Mouse (Mus musculus): Measurements from ENCODE around the gene Rln1.
A peak's percentile ranks its signal among the peaks of the same experiment; 100 is the strongest.

The Rln1 gene

DNA sequence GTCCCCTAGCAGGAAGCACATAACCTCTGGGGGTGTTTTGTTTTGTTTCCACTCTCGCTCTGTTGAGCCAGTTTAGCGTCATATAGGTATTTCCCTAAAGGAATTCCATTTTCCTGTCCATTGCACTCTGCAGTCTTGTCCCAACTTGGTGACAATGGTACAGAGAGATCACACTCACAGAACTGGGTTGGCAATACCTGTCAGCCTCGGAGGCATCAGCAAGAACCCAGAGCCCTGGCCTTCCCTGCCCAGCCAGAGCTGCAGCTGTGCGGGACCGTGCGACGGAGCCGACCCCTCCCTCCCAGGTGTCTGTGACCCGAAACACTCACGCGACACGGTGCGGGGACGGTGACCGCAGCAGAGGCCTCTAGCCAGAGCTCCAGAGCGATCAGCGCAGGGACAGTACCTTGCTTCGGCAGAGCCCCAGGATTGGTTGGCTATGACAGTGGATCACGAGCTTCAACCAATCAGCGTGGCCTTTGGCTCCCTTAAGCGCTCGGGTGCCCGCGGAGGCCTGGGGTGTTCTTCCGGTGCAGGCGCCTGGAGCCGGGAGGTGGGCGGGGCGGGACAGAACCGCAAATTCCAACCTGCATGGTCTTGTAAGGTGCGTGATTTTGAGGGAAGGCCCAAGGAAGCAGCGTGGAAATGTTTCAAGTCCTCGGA lies 27.1 kb upstream of the Rln1 start:
- peak; percentile 80 for DNase-seq (ENCODE audit: low read depth)

DNA sequence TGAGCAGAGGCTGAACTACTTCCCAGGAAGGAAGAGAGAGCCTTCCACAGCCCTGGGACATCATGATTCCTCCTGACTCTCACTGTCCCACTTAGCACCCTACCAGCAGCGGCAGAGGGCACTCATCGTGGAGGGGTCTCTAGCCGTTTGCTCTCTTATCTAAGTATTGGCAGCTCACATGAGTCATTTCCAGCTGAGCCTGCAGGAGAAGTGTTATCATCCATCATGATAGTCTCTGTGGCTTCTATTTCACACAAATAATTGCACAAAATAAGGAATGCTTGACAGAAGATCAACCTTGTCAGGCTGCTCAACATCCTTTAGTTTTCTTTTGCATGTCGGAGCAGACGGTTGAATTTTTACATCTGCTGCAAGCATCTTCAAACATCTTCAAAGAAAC lies 25.8 kb upstream of the Rln1 start:
- no peak for DNase-seq (ENCODE audit: low read depth)

DNA sequence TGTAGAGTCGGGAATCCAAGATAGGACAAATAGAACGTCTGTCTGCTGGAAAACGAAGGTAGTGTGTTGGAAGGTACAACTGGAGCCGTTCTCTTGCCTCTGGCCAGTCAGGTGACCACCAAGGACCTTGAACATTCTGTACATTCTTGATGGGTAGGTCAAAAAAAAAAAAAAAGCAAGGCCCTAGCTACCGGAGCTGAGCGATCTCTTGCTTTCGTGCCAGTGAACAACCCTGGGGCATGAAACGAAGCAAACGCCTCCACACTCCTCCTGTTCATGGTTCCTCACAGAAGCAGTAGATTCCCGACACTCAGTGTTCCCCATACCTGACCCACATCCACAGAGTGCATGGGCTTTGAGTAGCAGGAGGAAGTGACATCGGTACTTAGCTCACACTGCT lies 21.8 kb upstream of the Rln1 start:
- no peak for DNase-seq (ENCODE audit: low read depth)

DNA sequence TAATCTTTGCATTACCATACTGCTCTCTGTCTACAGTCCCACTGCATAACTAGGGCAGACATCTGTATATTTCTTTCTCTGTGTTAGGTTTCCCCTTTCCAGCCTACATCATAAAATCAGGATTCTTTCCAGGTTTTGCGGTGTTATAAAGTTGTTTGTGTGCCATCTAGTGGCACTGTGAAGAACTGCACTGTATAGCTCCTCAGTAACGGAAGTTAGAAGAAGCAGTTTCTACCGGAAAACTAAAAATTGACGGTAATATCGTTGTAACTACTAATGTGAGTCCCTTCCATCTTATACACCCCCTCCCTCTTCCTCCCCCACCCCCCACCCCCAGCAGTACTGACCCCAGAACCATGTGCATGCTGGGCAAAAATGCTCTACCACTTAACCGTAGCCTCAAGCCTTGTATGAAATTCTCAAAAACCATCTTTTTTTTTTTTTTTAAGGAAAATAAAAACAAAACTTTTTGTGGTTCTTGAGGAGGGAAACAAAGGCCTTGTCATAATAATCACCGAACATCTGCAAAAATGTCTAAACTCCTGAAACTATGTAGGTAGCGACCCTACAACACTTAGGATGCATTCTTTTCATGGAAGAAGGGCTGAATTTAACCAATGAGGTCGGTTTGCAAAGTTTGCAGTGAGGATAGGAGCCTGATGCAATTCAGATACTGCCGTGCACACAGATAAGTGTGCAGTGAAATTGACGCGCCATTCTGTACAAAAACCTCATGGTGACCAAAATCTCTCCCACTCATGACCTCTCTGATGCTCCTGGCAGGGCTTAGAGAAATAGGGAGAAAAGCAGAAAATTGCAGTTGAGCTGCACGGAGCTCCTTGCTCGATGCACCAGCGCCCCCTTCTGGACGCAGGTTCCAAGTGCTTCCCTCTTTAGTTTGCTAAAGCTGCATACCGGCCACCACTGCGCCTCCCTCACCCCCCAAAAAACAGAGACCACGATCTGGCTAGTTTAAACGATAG lies 20.7 kb upstream of the Rln1 start:
- DNase-seq (ENCODE audit: low read depth) = no peak

DNA sequence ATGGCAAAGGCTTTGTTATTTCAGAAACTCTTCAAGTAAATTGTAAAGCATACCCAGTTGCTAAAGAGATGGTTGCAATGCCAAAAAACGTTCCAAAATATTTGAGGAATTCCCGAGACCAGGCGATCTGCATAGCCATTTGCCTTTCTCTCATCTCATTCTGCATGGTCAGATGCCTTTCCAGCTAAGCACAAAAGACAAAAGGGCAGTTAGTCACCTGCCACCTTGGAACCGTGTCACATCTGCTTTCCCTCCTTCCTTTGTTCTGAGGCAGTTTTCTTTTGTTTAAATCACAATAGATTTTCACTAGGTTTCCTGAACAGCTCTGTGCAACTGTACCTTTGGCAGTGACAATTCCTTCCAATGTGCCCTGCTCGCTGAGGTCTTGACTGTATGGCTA lies 16.5 kb upstream of the Rln1 start:
- DNase-seq (ENCODE audit: low read depth) = no peak

DNA sequence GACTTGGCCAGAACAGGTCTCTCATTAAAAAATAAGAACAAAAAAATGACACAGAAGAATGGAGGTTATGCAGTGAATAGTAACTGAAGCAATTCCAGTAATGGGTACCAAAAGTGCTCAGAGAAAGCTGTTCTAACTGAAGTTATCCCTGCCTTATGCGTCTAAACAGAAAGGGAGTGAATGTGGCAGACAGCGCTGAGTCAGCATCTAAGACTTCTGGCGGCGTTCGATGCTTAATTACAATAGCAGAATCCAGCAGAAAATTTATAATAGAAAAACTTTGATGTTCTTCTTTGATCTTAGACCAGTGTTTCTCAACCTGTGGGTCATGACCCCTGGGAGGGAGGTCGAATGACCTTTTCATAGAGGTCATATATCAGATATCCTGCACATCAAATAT lies 11.2 kb upstream of the Rln1 start:
- no peak for DNase-seq (ENCODE audit: low read depth)

DNA sequence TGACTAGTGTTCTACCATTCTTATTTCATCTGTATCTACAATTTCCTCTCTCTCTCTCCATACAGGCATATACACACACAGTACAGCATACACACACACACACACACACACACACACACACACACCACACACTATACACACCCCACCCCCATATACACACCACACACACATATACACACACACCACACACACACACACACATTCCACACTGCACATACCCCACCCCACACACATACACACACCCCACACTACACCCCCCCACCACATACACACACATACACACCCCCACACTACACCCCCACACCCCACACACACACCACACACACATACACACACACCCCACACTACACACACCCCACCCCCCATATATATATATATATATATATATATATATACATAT lies 10.4 kb upstream of the Rln1 start:
- no peak for DNase-seq (ENCODE audit: low read depth)

DNA sequence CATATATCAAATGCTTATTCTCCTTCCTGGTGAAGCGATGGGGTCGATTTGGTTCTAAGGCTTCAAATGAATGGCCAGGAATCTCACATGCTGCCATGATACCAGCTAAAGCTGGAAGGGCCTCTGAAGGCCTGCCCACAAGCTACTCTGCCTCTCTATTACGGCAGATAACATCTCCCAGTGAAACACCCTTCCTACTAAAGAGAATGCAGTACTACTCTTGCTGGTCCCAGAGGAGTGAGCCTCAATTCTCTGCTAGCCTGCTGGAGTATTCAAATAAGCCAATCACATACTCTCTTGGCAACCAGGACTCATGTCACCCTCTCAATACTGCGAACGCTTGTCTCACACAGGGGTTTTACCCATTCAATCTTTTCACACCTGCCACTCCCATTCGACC lies 7.8 kb upstream of the Rln1 start:
- no peak for DNase-seq (ENCODE audit: low read depth)

DNA sequence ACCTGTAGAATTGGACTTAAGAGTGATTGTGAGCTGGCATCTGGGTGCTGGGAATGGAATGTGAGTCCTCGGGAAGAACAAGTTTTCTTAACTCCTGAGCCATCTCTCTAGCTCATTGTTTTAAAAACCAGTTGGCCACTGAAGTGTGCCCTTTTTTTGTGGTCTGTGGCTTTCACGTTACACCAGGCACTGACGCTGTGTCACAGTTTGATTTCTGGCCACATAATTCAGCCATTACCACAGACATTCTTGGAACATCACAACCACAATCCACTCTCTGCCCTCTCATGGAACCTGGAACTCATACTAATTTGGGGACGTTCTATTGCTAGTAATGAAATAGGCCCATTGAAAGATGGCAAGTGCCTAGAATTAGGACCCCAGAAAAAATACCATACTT lies 6.6 kb upstream of the Rln1 start:
- DNase-seq (ENCODE audit: low read depth) = no peak

DNA sequence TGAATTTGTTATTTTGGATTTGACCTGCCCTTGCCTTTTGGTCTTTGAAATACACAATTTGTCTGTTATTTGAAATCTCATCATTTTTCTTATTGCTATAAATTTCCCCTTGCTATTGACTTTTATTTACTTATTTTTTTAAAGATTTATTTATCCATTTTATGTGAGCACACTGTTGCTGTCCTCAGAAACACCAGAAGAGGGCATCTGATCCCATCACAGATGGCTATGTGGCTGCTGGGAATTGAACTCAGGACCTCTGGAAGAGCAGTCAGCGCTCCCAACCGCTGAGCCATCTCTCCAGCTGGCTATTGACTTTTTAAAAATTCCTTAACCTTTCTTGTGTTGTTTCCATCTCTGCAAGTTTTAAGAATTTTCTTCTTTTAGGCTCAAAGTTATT lies 2.2 kb upstream of the Rln1 start:
- no peak for DNase-seq (ENCODE audit: low read depth)

DNA sequence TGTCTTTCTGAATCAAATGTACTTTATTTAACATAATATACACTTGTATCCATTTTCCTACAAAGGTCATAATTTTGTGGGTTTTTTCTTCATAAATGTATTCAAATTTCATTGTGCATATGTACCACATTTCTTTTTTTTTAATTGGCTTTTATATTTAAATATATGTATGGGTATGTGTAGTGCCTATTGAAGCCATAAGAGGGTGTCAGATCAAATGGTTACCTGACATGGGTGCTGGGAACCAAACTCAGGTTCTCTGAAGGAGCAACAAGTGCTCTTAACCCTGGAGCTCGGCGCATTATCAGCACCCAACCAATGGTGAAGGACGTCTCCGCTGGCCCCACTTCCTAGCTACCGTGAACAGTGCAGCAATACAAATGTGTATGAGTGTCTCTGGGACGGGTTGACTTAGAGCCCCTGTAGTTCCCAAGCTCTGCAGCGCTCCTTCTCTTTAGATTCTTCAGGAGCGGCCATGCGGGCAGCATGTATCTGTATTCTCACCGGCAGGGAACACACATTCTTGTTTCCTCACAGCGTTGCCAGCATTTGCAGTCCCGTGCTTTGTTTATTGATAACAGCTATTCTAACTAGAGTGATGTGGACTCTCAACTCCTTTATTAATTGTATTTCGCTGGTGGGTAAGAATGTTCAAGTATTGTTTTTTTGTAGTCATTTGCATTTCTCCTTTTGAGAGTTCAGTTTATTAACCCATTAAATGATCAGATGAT lies 7.5 kb downstream of the Rln1 start:
- no peak for DNase-seq (ENCODE audit: low read depth)

DNA sequence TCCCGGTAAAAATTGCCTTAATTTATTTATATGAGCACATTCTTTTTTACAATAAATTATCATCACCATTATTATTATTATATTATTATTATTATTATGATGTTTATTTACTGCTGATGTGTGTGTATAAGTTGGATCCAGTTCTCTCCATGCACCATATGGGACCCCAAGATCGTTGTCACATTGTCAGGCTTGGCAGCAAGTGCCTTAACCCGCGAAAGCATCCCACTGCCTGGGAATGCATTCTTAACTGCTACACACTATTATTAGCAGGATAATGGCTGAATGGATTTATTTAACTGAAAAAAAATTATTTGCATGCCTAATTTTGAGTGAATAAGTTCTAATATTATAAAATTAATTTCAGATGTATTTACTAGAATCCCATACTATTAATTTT lies 8.1 kb downstream of the Rln1 start:
- DNase-seq (ENCODE audit: low read depth) = no peak

DNA sequence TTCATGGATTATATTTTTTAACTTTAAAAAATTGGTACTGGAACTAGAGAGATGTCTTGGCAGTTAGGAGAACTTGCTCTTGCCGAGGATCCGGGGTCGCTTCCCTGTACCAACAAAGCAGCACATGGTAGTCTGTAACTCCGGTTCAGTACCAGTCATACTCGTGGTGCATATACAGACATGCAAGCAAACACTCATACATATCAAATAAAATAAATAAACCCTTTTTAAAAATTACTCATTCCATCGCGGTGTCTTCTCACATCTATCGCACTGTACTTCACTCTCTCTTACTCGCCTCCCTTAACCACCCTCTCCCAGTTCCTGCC lies 8.7 kb downstream of the Rln1 start:
- no peak for DNase-seq (ENCODE audit: low read depth)

DNA sequence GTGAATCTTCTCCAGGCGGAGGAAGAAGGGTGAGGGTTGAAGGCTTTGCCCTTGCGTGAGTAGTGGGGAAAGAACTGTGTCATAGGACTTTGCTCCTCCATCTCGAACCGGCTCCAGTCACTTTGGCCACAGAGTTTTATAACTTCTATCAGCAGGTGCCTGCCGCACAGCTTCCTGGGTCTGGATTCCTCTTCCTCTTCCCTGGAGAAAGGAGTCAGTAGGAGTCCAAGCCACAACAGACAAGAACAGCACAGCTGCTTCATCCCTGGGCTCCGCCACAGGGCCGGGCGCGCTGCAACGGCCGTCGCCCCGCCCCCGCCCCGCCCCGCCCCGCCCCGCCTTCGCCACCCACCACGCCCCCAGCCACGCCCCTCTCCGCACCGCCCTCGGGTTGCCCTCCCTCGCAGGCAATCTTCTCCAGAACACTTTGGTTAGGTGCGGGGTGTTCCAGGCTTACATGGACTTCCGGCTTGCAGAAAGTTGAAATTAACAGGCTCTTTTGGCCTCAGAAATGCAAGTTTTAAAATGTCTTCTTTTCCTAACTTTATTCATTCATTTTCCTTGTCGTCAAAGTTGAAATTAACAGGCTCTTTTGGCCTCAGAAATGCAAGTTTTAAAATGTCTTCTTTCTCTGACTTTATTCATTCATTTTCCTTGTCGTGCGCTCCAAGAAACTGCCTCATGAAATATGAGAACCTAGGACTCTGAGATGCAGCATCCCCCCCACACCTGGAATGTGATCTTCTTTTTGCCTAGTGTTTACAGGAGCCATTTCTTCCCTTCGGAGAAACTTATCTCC lies 9.2 kb downstream of the Rln1 start, which contains the start of gene Insl6:
Insl6 (minus strand) TSS at position 304 of the 799 bp plus-strand sequence.
- no peak for DNase-seq (ENCODE audit: low read depth)

DNA sequence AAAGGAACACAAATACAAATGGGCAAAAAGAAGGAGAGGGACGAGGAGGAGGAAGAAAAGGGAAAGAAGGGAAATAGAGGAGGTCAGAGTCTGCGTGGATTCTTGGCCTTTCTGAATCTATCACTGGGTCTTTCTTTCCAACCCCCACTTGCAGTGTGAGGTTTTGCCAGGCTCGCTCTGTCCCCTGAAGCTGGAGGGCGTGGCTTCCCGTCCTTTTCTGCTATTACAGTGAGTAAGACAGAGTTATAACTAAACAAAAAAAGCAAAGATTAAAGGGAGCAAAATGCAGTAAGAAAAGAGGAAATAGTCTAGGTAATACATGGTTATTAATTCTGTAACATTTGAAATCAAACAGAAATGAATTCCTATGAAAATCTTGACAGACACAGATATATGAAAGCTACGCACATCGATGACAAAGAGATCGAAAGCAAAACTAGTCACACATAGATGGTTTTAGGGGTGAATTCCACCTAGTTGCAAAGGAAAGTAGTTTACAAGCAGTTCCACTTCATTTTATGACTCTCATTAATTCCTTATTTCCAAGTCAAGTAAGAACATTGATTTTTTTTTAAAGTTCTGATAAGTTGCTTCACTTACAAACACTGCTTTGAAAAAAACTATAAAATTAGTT lies 10.9 kb downstream of the Rln1 start:
- no peak for DNase-seq (ENCODE audit: low read depth)

DNA sequence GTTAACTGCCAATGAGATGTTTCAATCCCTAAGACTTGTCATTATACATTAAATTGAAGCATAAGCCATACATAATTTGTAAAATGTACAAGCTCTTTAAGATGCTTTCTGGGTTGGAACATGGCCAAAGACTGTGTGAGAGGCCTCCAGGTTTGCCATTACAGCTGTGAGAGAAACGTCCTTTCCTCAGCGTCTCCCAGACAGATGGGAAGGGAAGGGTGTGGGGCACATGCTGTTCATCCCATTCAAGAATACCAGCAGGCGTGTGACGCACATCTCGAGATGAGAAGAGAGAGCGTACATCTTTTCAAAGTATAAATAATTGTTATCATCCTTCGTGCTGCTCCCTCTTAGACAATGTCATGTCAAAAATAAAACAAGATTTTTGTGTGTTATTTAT lies 21.8 kb downstream of the Rln1 start:
- DNase-seq (ENCODE audit: low read depth) = no peak

DNA sequence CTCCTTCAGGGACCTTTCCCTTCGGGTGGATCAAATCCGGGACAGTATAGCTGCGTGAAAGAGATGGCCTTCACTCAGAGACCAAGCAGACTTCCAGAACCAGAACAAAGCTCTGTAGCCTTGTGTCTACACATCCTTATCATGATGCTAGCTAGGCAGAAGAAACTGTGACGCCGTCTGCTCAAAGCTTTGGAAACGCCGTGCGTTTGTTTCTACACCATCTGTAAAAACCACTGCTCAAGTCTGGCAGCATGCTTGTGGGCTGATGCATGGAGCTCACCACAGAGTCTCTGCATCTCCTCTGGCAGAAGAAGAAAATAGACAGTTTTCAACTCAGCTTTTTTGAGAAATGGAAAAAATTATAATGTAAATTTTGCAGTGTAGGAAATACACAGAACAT lies 22.7 kb downstream of the Rln1 start:
- no peak for DNase-seq (ENCODE audit: low read depth)

DNA sequence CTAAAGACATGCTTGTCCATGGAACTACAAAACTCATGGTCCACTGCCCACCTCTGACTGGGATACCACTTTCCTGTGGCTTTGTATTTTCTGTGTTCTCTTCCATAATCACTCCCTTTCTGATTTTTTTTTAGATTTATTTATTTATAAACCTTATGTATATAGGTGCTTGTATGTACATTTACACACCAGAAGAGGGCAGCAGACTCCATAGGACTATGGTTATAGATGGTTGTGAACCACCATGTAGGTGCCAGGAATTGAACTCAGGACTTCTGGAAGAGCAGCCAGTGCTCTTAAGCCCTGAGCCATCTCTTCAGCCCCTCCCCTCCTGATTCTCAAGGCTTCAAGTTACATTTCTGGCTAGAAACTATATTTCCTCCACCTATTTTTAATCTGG lies 25.6 kb downstream of the Rln1 start:
- no peak for DNase-seq (ENCODE audit: low read depth)

DNA sequence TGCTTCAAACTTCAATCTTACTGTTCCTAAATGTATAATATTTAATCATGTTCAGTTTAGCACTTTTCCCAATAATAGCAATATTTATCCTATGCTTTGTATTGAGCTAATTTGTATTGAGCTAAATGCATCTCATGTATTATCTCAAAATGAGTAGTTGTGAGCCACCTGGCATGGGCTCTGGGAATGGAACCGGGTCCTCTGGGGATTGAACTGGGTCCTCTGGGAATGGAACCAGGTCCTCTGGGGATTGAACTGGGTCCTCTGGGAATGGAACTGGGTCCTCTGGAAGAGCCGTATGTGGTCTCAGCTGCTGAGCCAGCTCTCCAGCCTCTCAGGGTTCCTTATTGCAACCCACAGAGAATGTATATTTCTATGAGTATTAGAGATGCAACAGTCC lies 32.4 kb downstream of the Rln1 start:
- DNase-seq (ENCODE audit: low read depth) = no peak

DNA sequence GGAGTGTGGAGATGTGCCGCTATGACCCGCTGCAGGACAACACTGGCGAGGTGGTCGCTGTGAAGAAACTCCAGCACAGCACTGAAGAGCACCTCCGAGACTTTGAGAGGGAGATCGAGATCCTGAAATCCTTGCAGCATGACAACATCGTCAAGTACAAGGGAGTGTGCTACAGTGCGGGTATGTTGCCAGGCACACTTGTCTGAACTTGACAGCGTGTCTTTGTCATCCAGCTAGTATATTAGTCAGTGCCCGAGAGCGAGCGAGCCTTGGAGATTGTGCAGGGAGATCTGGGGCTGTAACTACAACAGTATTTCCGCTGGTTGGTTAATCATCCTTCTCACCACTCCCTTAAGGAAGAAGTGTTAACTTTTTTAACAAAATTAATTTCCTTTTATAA lies 33.6 kb downstream of the Rln1 start:
- DNase-seq (ENCODE audit: low read depth) = no peak

DNA sequence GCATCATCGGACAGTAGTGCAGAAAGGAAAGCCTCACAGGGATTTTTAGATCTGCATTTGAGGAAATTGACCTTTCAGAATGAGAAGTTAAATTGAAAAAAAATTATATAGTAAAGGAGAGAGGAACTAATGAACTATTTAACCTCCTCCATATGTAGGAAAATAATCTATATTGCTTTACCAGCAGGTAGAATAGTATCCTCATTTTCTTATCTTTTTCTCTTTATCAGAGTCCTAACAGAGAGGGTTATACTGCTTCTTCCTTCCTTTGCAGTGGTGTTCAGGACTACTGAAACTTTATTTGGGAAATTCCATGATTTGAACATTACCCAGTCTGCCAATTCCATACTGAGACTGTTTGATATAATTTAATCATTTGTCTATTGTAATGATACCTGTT lies 37.1 kb downstream of the Rln1 start:
- DNase-seq (ENCODE audit: low read depth) = no peak

DNA sequence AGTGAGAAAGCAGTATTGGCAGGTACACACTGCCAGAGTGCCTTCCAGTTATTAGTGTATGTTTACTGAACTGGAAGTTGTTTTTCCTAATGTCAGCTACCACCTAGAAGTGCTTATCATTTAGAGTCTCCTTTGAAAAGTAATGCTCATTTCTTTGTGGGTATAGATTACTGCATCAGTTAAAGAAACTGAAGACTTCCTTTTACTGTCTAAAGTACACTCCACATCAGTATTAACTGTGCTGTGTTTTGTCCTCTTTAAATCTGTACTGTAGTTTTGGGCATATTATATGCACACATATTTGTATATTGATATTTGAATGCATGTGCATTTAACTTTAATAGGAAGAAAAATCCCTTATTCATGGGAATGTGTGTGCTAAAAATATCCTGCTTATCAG lies 38.3 kb downstream of the Rln1 start:
- DNase-seq (ENCODE audit: low read depth) = no peak
